13 mouse cellular contexts compared by ENCODE assay signal in genomic region chr7:45465112-45465511, GRCm38 (mm10). TPM values are rescaled to one million over a fixed set of nuclear protein-coding genes. Genes with fewer than 3 reads are reported as not detected.
A peak's percentile ranks its signal among the peaks of the same experiment; 100 is the strongest.
DNase-seq lines count a peak whose midpoint lies in the region; ATAC-seq and TF ChIP-seq lines count a peak whose summit lies in the region.
"Had no signal": no experiment of that assay in that cellular context is flagged by ENCODE, and none has a peak within 500 bp of the region (broad histone marks: within the 10 kb centered on the region; RNA-seq: fewer than 3 reads in every experiment).

No protein-coding gene starts in this region.

- no peak for DNase-seq in kidney, adult 11 months
- DNase-seq in embryonic facial prominence, embryonic 10.5 days (ENCODE audit: low spot score) = no peak
- no peak for DNase-seq in hindbrain, postnatal 0 days (ENCODE audit: low spot score)
- no peak for DNase-seq in frontal cortex, postnatal 25 days (ENCODE audit: low spot score in 2 of 2)
- no peak for DNase-seq in right cerebral cortex, postnatal 10 days (ENCODE audit: low spot score in 2 of 2)
- no peak for DNase-seq in yolk sac, embryonic 10.5 days (ENCODE audit: low spot score)
- DNase-seq: adrenal gland, adult 8-10 months; gastrocnemius, postnatal 10 days had no signal

- 93% methylated on average over 12 of the region's 12 CpGs for WGBS in kidney, embryonic 15.5 days
- WGBS in embryonic facial prominence, embryonic 10.5 days = 96% methylated on average over 12 of the region's 12 CpGs
- 94% methylated on average over 12 of the region's 12 CpGs for WGBS in hindbrain, postnatal 0 days
- WGBS in midbrain, embryonic 12.5 days = 96% methylated on average over 12 of the region's 12 CpGs

- peak overlapping the region; percentile 87 for H3K4me2 ChIP-seq in kidney, embryonic 15.5 days
- H3K4me2 ChIP-seq in hindbrain, postnatal 0 days (ENCODE audit: low read depth, low read length) = no peak overlapping the region
- peak overlapping the region; percentile 89; the same call in 1 of the 2 replicates for H3K4me2 ChIP-seq in midbrain, embryonic 12.5 days (replicated peaks)

- no peaks in the 10 kb centered on the region for H3K27me3 ChIP-seq in kidney, embryonic 15.5 days
- no peaks in the 10 kb centered on the region for H3K27me3 ChIP-seq in embryonic facial prominence, embryonic 10.5 days (replicated peaks; ENCODE audit: low read depth, poor library complexity, severe bottlenecking)
- H3K27me3 ChIP-seq in hindbrain, postnatal 0 days (ENCODE audit: insufficient read depth, low read length) = no peaks in the 10 kb centered on the region
- H3K27me3 ChIP-seq in midbrain, embryonic 12.5 days = no peaks in the 10 kb centered on the region

- TF ChIP-seq CTCF in hindbrain, postnatal 0 days (IDR thresholded peaks at IDR 0.05; ENCODE audit: low read depth) = no peak

- peaks cover 41% of the 10 kb centered on the region for H3K36me3 ChIP-seq in kidney, embryonic 15.5 days
- H3K36me3 ChIP-seq in embryonic facial prominence, embryonic 10.5 days (replicated peaks) = peaks cover 54% of the 10 kb centered on the region
- peaks cover 13% of the 10 kb centered on the region for H3K36me3 ChIP-seq in hindbrain, postnatal 0 days (ENCODE audit: insufficient read depth, low read length)
- peaks cover 43% of the 10 kb centered on the region for H3K36me3 ChIP-seq in midbrain, embryonic 12.5 days

- no peak overlapping the region for H3K9ac ChIP-seq in kidney, embryonic 15.5 days
- H3K9ac ChIP-seq in hindbrain, postnatal 0 days (replicated peaks; ENCODE audit: low read length) = peak overlapping the region; percentile 81; the same call in 1 of the 2 replicates
- no peak overlapping the region for H3K9ac ChIP-seq in midbrain, embryonic 12.5 days (replicated peaks)

- H3K4me3 ChIP-seq in kidney, embryonic 15.5 days (replicated peaks) = peak overlapping the region; percentile 96
- peak overlapping the region; percentile 86; the same call in 1 of the 2 replicates for H3K4me3 ChIP-seq in embryonic facial prominence, embryonic 10.5 days
- H3K4me3 ChIP-seq in hindbrain, postnatal 0 days (ENCODE audit: low read length) = no peak overlapping the region
- H3K4me3 ChIP-seq in midbrain, embryonic 12.5 days = no peak overlapping the region

- H3K9me3 ChIP-seq in kidney, embryonic 15.5 days (replicated peaks) = no peaks in the 10 kb centered on the region
- no peaks in the 10 kb centered on the region for H3K9me3 ChIP-seq in embryonic facial prominence, embryonic 10.5 days
- no peaks in the 10 kb centered on the region for H3K9me3 ChIP-seq in hindbrain, postnatal 0 days (ENCODE audit: low read length)
- H3K9me3 ChIP-seq in midbrain, embryonic 12.5 days = no peaks in the 10 kb centered on the region

- no peak for ATAC-seq in kidney, embryonic 15.5 days (replicated peaks; ENCODE audit: low FRiP score)
- ATAC-seq in hindbrain, postnatal 0 days = no peak
- ATAC-seq in midbrain, embryonic 12.5 days (ENCODE audit: low FRiP score, low read depth) = no peak

- peaks cover 39% of the 10 kb centered on the region for H3K4me1 ChIP-seq in kidney, embryonic 15.5 days
- peaks cover 40% of the 10 kb centered on the region for H3K4me1 ChIP-seq in embryonic facial prominence, embryonic 10.5 days
- H3K4me1 ChIP-seq in hindbrain, postnatal 0 days (ENCODE audit: insufficient read depth, low read length) = peaks cover 15% of the 10 kb centered on the region
- peaks cover 36% of the 10 kb centered on the region for H3K4me1 ChIP-seq in midbrain, embryonic 12.5 days

- H3K27ac ChIP-seq in kidney, embryonic 15.5 days = no peak overlapping the region
- H3K27ac ChIP-seq in embryonic facial prominence, embryonic 10.5 days (replicated peaks) = no peak overlapping the region
- H3K27ac ChIP-seq in hindbrain, postnatal 0 days = no peak overlapping the region
- no peak overlapping the region for H3K27ac ChIP-seq in midbrain, embryonic 12.5 days (replicated peaks)

RNA-seq across cellular contexts. Expression of gene Bax, which starts 1.6 kb away (rescaled TPM):
- polyA plus RNA-seq in kidney, embryonic 15.5 days (2015; fragmentation: Nextera tagmentation; extraction: Ambion mirVana) = 184 and 195 TPM in 2 replicates
- 243 and 247 TPM in 2 replicates for polyA plus RNA-seq in embryonic facial prominence, embryonic 10.5 days (2016; fragmentation: Nextera tagmentation; extraction: Ambion mirVana)
- 117 and 131 TPM in 2 replicates for total RNA-seq in hindbrain, postnatal 0 days (2014; rRNA removed)
- 253 and 264 TPM in 2 replicates for polyA plus RNA-seq in hindbrain, postnatal 0 days (2015; fragmentation: Nextera tagmentation; extraction: Ambion mirVana)
- polyA plus RNA-seq in midbrain, embryonic 12.5 days (2016; fragmentation: Nextera tagmentation; extraction: Ambion mirVana) = 241 and 250 TPM in 2 replicates

RNA-seq across cellular contexts. Expression of gene Ftl1, which starts 5.4 kb away (rescaled TPM):
- polyA plus RNA-seq in kidney, embryonic 15.5 days (2015; fragmentation: Nextera tagmentation; extraction: Ambion mirVana) = 4,509 and 4,690 TPM in 2 replicates
- 5,460 and 5,734 TPM in 2 replicates for polyA plus RNA-seq in embryonic facial prominence, embryonic 10.5 days (2016; fragmentation: Nextera tagmentation; extraction: Ambion mirVana)
- total RNA-seq in hindbrain, postnatal 0 days (2014; rRNA removed) = 2,068 and 2,255 TPM in 2 replicates
- polyA plus RNA-seq in hindbrain, postnatal 0 days (2015; fragmentation: Nextera tagmentation; extraction: Ambion mirVana) = 4,654 and 4,668 TPM in 2 replicates
- polyA plus RNA-seq in midbrain, embryonic 12.5 days (2016; fragmentation: Nextera tagmentation; extraction: Ambion mirVana) = 5,715 and 6,077 TPM in 2 replicates

RNA-seq across cellular contexts. Expression of gene Tulp2, which starts 16.6 kb away (rescaled TPM):
- polyA plus RNA-seq in kidney, embryonic 15.5 days (2015; fragmentation: Nextera tagmentation; extraction: Ambion mirVana) = 1.0 and 1.1 TPM in 2 replicates
- 0.93 and 1.4 TPM in 2 replicates for polyA plus RNA-seq in embryonic facial prominence, embryonic 10.5 days (2016; fragmentation: Nextera tagmentation; extraction: Ambion mirVana)
- 0.21 TPM in 1 of 2 replicates, not detected in the other for total RNA-seq in hindbrain, postnatal 0 days (2014; rRNA removed)
- polyA plus RNA-seq in hindbrain, postnatal 0 days (2015; fragmentation: Nextera tagmentation; extraction: Ambion mirVana) = 0.21 and 0.57 TPM in 2 replicates
- polyA plus RNA-seq in midbrain, embryonic 12.5 days (2016; fragmentation: Nextera tagmentation; extraction: Ambion mirVana) = 0.22 TPM in 2 replicates
- total RNA-seq: gastrocnemius, postnatal 10 days had no signal
- polyA plus RNA-seq: cerebellum, adult 2 months had no signal

RNA-seq across cellular contexts. Expression of gene Gm45808, which starts 21.5 kb away (rescaled TPM):
- polyA plus RNA-seq in kidney, embryonic 15.5 days (2015; fragmentation: Nextera tagmentation; extraction: Ambion mirVana) = not detected in 2 replicates
- not detected in 2 replicates for polyA plus RNA-seq in embryonic facial prominence, embryonic 10.5 days (2016; fragmentation: Nextera tagmentation; extraction: Ambion mirVana)
- not detected in 2 replicates for total RNA-seq in hindbrain, postnatal 0 days (2014; rRNA removed)
- not detected in 2 replicates for polyA plus RNA-seq in hindbrain, postnatal 0 days (2015; fragmentation: Nextera tagmentation; extraction: Ambion mirVana)
- not detected in 2 replicates for polyA plus RNA-seq in midbrain, embryonic 12.5 days (2016; fragmentation: Nextera tagmentation; extraction: Ambion mirVana)
- total RNA-seq: MEL had no signal
- polyA plus RNA-seq: cerebellum, adult 2 months; kidney, embryonic 14.5 days had no signal

RNA-seq across cellular contexts. Expression of gene Dhdh, which starts 23.5 kb away (rescaled TPM):
- 3.3 and 3.5 TPM in 2 replicates for polyA plus RNA-seq in kidney, embryonic 15.5 days (2015; fragmentation: Nextera tagmentation; extraction: Ambion mirVana)
- polyA plus RNA-seq in embryonic facial prominence, embryonic 10.5 days (2016; fragmentation: Nextera tagmentation; extraction: Ambion mirVana) = 5.7 and 7.4 TPM in 2 replicates
- total RNA-seq in hindbrain, postnatal 0 days (2014; rRNA removed) = 4.3 and 4.7 TPM in 2 replicates
- 5.9 and 6.2 TPM in 2 replicates for polyA plus RNA-seq in hindbrain, postnatal 0 days (2015; fragmentation: Nextera tagmentation; extraction: Ambion mirVana)
- 3.2 and 3.6 TPM in 2 replicates for polyA plus RNA-seq in midbrain, embryonic 12.5 days (2016; fragmentation: Nextera tagmentation; extraction: Ambion mirVana)

Comparison
In these comparisons a context has a peak if more than half of its experiments do, and no peak if none do; other contexts are left out.
1. H3K4me3 ChIP-seq: peak in kidney, embryonic 15.5 days (single experiment) and embryonic facial prominence, embryonic 10.5 days (single experiment); none in hindbrain, postnatal 0 days (single experiment) and midbrain, embryonic 12.5 days (single experiment).